19 mouse cellular contexts compared by ENCODE assay signal in genomic region chr16:63270173-63270572, GRCm38 (mm10).
DNase-seq lines count a peak whose midpoint lies in the region; ATAC-seq and TF ChIP-seq lines count a peak whose summit lies in the region.
"Had no signal": no experiment of that assay in that cellular context is flagged by ENCODE, and none has a peak within 500 bp of the region (broad histone marks: within the 10 kb centered on the region; RNA-seq: fewer than 3 reads in every experiment).

No protein-coding gene starts in this region.

- no peak for TF ChIP-seq CTCF in midbrain, postnatal 0 days (IDR thresholded peaks at IDR 0.05)

- H3K27me3 ChIP-seq in hindbrain, embryonic 12.5 days = no peaks in the 10 kb centered on the region
- no peaks in the 10 kb centered on the region for H3K27me3 ChIP-seq in midbrain, postnatal 0 days (ENCODE audit: insufficient read depth, low read length)
- H3K27me3 ChIP-seq: CH12.LX; embryonic facial prominence, embryonic 13.5 days had no signal

- H3K9ac ChIP-seq in hindbrain, embryonic 12.5 days = no peak overlapping the region
- no peak overlapping the region for H3K9ac ChIP-seq in midbrain, postnatal 0 days (replicated peaks; ENCODE audit: low read length, poor library complexity, severe bottlenecking)
- H3K9ac ChIP-seq: embryonic facial prominence, embryonic 13.5 days; forebrain, postnatal 0 days had no signal

- no peak overlapping the region for H3K27ac ChIP-seq in hindbrain, embryonic 12.5 days
- no peak overlapping the region for H3K27ac ChIP-seq in midbrain, postnatal 0 days (ENCODE audit: low read depth, low read length)
- H3K27ac ChIP-seq: embryonic facial prominence, embryonic 13.5 days; layer of hippocampus, adult 2 months had no signal

- WGBS in hindbrain, embryonic 12.5 days = 12% methylated on average over 5 of the region's 5 CpGs
- WGBS in midbrain, postnatal 0 days = 30% methylated on average over 5 of the region's 5 CpGs

- peak; percentile 5 for DNase-seq in kidney, postnatal 10 days
- no peak for DNase-seq in kidney, postnatal 25 days
- DNase-seq in embryo, embryonic 11 days = peak; percentile 58
- peak; percentile 17 for DNase-seq in midbrain, postnatal 0 days (ENCODE audit: low spot score)
- no peak for DNase-seq in cerebellum, postnatal 4 days (ENCODE audit: low spot score in 2 of 2)
- no peak for DNase-seq in liver
- DNase-seq: cerebellum, adult 8-10 months; forebrain, postnatal 0 days; gastrocnemius, postnatal 10 days; heart, postnatal 4 days; kidney, adult 11 months; lung, postnatal 14 days; right cerebral cortex, postnatal 4 days; thymus, adult 2 months had no signal

- peaks cover 8% of the 10 kb centered on the region for H3K4me1 ChIP-seq in hindbrain, embryonic 12.5 days
- H3K4me1 ChIP-seq in midbrain, postnatal 0 days (ENCODE audit: insufficient read depth, low read length) = no peaks in the 10 kb centered on the region
- H3K4me1 ChIP-seq: embryonic facial prominence, embryonic 13.5 days had no signal

- H3K4me2 ChIP-seq in hindbrain, embryonic 12.5 days (replicated peaks) = no peak overlapping the region
- no peak overlapping the region for H3K4me2 ChIP-seq in midbrain, postnatal 0 days (ENCODE audit: low read depth, low read length, poor library complexity, severe bottlenecking)
- H3K4me2 ChIP-seq: embryonic facial prominence, embryonic 13.5 days; liver, embryonic 11.5 days had no signal

- H3K9me3 ChIP-seq in hindbrain, embryonic 12.5 days (replicated peaks) = no peaks in the 10 kb centered on the region
- no peaks in the 10 kb centered on the region for H3K9me3 ChIP-seq in midbrain, postnatal 0 days (ENCODE audit: low read length)
- H3K9me3 ChIP-seq: embryonic facial prominence, embryonic 13.5 days had no signal

- no peaks in the 10 kb centered on the region for H3K36me3 ChIP-seq in hindbrain, embryonic 12.5 days
- no peaks in the 10 kb centered on the region for H3K36me3 ChIP-seq in midbrain, postnatal 0 days (ENCODE audit: insufficient read depth, low read length)
- H3K36me3 ChIP-seq: embryonic facial prominence, embryonic 13.5 days had no signal

- ATAC-seq in hindbrain, embryonic 12.5 days (ENCODE audit: low FRiP score) = peak; percentile 88
- no peak for ATAC-seq in midbrain, postnatal 0 days (ENCODE audit: low FRiP score)
- ATAC-seq: forebrain, postnatal 0 days had no signal

- H3K4me3 ChIP-seq in hindbrain, embryonic 12.5 days = no peak overlapping the region
- no peak overlapping the region for H3K4me3 ChIP-seq in midbrain, postnatal 0 days (ENCODE audit: low read depth, low read length)
- H3K4me3 ChIP-seq: embryonic facial prominence, embryonic 13.5 days; layer of hippocampus, adult 2 months had no signal

Comparison
In these comparisons a context has a peak if more than half of its experiments do, and no peak if none do; other contexts are left out.
1. DNase-seq: peak in kidney, postnatal 10 days (single experiment), embryo, embryonic 11 days (single experiment) and midbrain, postnatal 0 days (single experiment); none in kidney, postnatal 25 days (0 of 2), cerebellum, postnatal 4 days (0 of 2) and liver (single experiment).